Mouse (Mus musculus): ENCODE measurements at regions not wholly inside any gene's neighbourhood (a gene's known extent, or its start where the extent isn't known, plus 50 kb on each side); places are given as distances from the start of the nearest gene placed in this dataset.

GRCm38 (mm10) chr16:26183530-26183929 lies 77.9 kb upstream of the P3h2 start:
- TF ChIP-seq POLR2A (IDR thresholded peaks at IDR 0.05; ENCODE audit: insufficient read length, low read depth) = no peak
- TF ChIP-seq MAX (IDR thresholded peaks at IDR 0.05; ENCODE audit: low read depth) = no peak
- no peak for TF ChIP-seq POLR2AphosphoS2 (IDR thresholded peaks at IDR 0.05; ENCODE audit: insufficient read length, low read depth)
